Mouse (Mus musculus): ENCODE measurements around the gene Ensa.

DNA sequence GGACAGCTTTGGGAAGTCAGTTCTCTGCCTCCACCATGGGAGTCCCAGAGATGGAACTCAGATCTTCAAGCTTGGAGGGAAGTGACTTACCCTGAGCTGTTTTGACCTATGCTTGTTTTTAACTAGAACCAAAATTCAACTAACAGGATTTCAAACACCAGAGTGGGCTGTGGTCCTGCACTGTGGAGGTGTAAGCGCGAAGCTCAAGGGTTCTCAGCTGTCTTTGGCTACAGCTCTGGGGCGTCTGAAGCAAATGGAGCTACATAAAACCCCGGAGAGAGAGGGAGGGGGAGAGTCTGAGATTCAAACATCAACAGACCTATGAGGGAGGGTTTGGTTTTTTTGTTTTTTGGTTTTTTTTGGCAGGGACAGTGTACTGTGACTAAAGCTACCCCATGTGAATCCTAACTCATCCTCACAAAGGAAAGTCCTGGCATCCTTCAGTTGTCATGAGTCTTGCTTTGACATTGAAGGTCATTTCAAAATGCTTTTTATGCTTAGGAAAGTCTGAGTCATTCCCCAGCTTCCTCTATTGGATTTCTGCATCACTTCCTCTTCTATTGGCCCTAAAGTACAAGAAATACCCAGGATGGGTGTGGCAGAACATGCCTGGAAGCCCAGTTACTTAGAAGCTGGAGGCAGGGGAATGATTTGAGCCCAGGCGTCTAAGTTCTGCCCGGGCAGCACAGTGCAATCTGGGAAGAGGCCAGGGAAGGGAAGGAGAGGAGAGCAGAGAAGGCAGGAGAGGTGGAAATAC, 25.7 kb downstream of the Ensa start:
- TF ChIP-seq EP300 (IDR thresholded peaks at IDR 0.05; ENCODE audit: low read depth) (peak; percentile 94; the same call in 1 of the 2 replicates), CTCF (IDR thresholded peaks at IDR 0.05; ENCODE audit: low read depth) (no peak)

All from heart, postnatal 0 days (tissue).